Mouse (Mus musculus): ENCODE measurements around the gene Lrp10. TPM values are rescaled to one million over a fixed set of nuclear protein-coding genes. Genes with fewer than 3 reads are reported as not detected.

The Lrp10 gene
- polyA plus RNA-seq, 1 experiment = 168 TPM

DNA sequence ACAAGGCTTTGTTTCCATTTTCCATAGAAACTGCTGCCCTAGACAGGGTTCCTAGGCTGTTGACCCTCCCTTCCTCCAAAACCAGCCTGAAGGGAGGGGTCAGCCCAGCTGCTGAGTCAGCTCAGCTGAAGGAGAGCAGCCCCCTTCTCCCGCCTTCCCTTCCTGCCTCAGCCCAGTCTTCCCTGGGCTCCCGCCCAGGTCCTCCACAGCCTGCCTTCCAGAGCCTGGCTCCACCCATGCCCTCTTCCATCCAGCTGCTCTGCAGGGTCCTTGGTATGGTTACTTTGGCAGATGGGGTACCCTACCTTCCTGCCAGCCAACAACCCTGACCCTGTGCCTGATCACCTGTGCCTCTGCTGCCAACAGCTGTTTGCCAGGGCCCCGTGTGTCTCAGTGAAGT is 20.7 kb upstream of the Lrp10 start:
- H3K27ac ChIP-seq (ENCODE audit: insufficient read depth, low read depth, low read length) = no peak overlapping the region
- H3K4me1 ChIP-seq (ENCODE audit: control insufficient read depth, insufficient read depth, low read length) = no peaks in the 10 kb centered on the region
- no peaks in the 10 kb centered on the region for H3K27me3 ChIP-seq (replicated peaks; ENCODE audit: control insufficient read depth, insufficient read depth, low read length)
- peak; percentile 40 for DNase-seq
- no peak for TF ChIP-seq POLR2A (IDR thresholded peaks at IDR 0.05; ENCODE audit: low read depth, low read length)
- no peak for TF ChIP-seq CTCF (conservative IDR thresholded peaks at IDR 0.05; ENCODE audit: insufficient read depth, insufficient read length, low read depth, low read length)
- 63% methylated on average over 3 of the region's 3 CpGs for WGBS
- no peak overlapping the region for H3K4me3 ChIP-seq (ENCODE audit: insufficient read depth, low read depth, low read length)
- H3K36me3 ChIP-seq (ENCODE audit: control insufficient read depth, insufficient read depth, low read length) = no peaks in the 10 kb centered on the region

GRCm38 (mm10) chr14:54443712-54444618 is 20.0 kb upstream of the Lrp10 start:
- WGBS = 66% methylated on average over 15 of the region's 15 CpGs
- no peaks in the 10 kb centered on the region for H3K4me1 ChIP-seq (ENCODE audit: control insufficient read depth, insufficient read depth, low read length)
- H3K27me3 ChIP-seq (replicated peaks; ENCODE audit: control insufficient read depth, insufficient read depth, low read length) = no peaks in the 10 kb centered on the region
- no peak overlapping the region for H3K4me3 ChIP-seq (ENCODE audit: insufficient read depth, low read depth, low read length)
- no peak overlapping the region for H3K27ac ChIP-seq (ENCODE audit: insufficient read depth, low read depth, low read length)
- peak; percentile 59 for DNase-seq
- H3K36me3 ChIP-seq (ENCODE audit: control insufficient read depth, insufficient read depth, low read length) = no peaks in the 10 kb centered on the region
- TF ChIP-seq CTCF (conservative IDR thresholded peaks at IDR 0.05; ENCODE audit: insufficient read depth, insufficient read length, low read depth, low read length) (no peak), POLR2A (IDR thresholded peaks at IDR 0.05; ENCODE audit: low read depth, low read length) (no peak)

DNA sequence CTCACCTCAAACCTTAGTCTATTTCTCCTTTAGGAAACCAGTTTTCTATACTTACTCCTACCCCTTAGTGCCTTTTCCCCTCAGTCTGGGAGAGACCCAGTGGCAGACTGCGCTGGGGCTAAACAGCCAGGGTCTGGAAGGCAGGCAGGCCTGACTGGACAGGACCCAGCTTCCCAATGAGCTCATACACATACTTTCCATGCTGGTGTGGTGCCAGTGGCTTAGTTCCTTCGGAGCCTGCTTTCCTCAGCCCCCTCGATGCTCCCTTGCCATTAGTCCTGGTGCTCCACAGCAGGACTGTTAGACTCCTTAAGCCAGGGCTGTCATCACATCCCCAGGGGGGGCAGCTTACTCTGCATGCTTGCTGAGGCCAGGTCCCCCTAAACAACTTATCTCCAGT is 18.5 kb upstream of the Lrp10 start:
- TF ChIP-seq POLR2A (IDR thresholded peaks at IDR 0.05; ENCODE audit: low read depth, low read length) (no peak), CTCF (conservative IDR thresholded peaks at IDR 0.05; ENCODE audit: insufficient read depth, insufficient read length, low read depth, low read length) (no peak)
- DNase-seq = no peak
- no peaks in the 10 kb centered on the region for H3K36me3 ChIP-seq (ENCODE audit: control insufficient read depth, insufficient read depth, low read length)
- WGBS = 75% methylated on average over 3 of the region's 3 CpGs
- H3K4me3 ChIP-seq (ENCODE audit: insufficient read depth, low read depth, low read length) = no peak overlapping the region
- no peak overlapping the region for H3K27ac ChIP-seq (ENCODE audit: insufficient read depth, low read depth, low read length)
- H3K4me1 ChIP-seq (ENCODE audit: control insufficient read depth, insufficient read depth, low read length) = no peaks in the 10 kb centered on the region
- no peaks in the 10 kb centered on the region for H3K27me3 ChIP-seq (replicated peaks; ENCODE audit: control insufficient read depth, insufficient read depth, low read length)

- Histone ChIP-seq H3K4me1 (ENCODE audit: control insufficient read depth, insufficient read depth, low read length) (no peaks in the 10 kb centered on the region), H3K27ac (ENCODE audit: insufficient read depth, low read depth, low read length) (no peak overlapping the region), H3K36me3 (ENCODE audit: control insufficient read depth, insufficient read depth, low read length) (no peaks in the 10 kb centered on the region), H3K27me3 (replicated peaks; ENCODE audit: control insufficient read depth, insufficient read depth, low read length) (no peaks in the 10 kb centered on the region), H3K4me3 (ENCODE audit: insufficient read depth, low read depth, low read length) (no peak overlapping the region)
- no peak for DNase-seq
- no peak for TF ChIP-seq POLR2A (IDR thresholded peaks at IDR 0.05; ENCODE audit: low read depth, low read length)
- no peak for TF ChIP-seq CTCF (conservative IDR thresholded peaks at IDR 0.05; ENCODE audit: insufficient read depth, insufficient read length, low read depth, low read length)
- 92% methylated on average over 9 of the region's 9 CpGs for WGBS
Observed at GRCm38 (mm10) chr14:54453566-54453965, 10.4 kb upstream of the Lrp10 start.

DNA sequence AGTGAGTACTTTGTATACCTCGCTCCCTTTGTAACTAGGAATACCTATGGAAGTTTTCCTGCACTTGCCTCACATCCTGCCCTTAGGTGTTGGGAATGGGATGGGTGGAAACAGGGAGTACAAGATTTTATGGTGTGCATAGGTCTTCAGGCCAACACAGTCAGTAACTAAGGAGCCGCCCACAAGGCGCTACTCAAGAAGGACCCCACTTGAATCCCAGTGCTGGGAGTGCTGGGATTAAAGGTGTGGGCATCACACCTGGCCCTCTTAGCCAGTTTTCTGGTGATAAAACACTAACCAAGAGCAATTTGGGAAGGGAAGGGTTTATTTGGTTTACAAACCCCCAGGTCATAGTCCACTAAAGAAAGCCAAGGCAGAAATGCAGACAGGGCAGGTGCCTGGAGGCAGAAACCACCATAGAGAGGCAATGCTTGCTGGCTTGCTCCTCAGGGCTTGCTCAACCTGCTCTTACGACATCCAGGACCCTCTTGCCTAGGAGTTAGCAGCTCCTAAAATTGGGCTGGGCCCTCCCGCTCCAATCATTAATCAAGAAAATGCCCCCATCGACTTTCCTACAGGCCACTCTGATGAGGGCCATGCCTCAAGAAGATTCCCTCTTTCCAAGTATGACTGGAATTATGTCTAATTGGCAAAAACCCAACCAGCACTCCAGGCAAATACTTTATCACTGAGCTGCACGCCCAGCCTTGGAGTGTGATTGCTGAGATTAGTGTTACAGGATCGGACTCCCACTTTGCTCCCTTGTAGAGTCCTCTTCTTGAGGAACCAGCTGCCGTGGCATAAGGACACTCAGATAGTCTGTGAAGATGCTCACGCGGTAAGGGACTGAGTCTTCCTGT is 9.0 kb upstream of the Lrp10 start:
- no peak for TF ChIP-seq CTCF (conservative IDR thresholded peaks at IDR 0.05; ENCODE audit: insufficient read depth, insufficient read length, low read depth, low read length)
- no peak for TF ChIP-seq POLR2A (IDR thresholded peaks at IDR 0.05; ENCODE audit: low read depth, low read length)
- H3K27ac ChIP-seq (ENCODE audit: insufficient read depth, low read depth, low read length) = no peak overlapping the region
- no peak overlapping the region for H3K4me3 ChIP-seq (ENCODE audit: insufficient read depth, low read depth, low read length)
- no peaks in the 10 kb centered on the region for H3K4me1 ChIP-seq (ENCODE audit: control insufficient read depth, insufficient read depth, low read length)
- WGBS = 70% methylated on average over 11 of the region's 11 CpGs
- H3K27me3 ChIP-seq (replicated peaks; ENCODE audit: control insufficient read depth, insufficient read depth, low read length) = no peaks in the 10 kb centered on the region
- no peak for DNase-seq
- no peaks in the 10 kb centered on the region for H3K36me3 ChIP-seq (ENCODE audit: control insufficient read depth, insufficient read depth, low read length)

GRCm38 (mm10) chr14:54457907-54458569 is 5.9 kb upstream of the Lrp10 start:
- WGBS = 68% methylated on average over 14 of the region's 14 CpGs
- no peaks in the 10 kb centered on the region for H3K4me1 ChIP-seq (ENCODE audit: control insufficient read depth, insufficient read depth, low read length)
- no peak overlapping the region for H3K27ac ChIP-seq (ENCODE audit: insufficient read depth, low read depth, low read length)
- no peaks in the 10 kb centered on the region for H3K36me3 ChIP-seq (ENCODE audit: control insufficient read depth, insufficient read depth, low read length)
- no peaks in the 10 kb centered on the region for H3K27me3 ChIP-seq (replicated peaks; ENCODE audit: control insufficient read depth, insufficient read depth, low read length)
- no peak for TF ChIP-seq CTCF (conservative IDR thresholded peaks at IDR 0.05; ENCODE audit: insufficient read depth, insufficient read length, low read depth, low read length)
- no peak for TF ChIP-seq POLR2A (IDR thresholded peaks at IDR 0.05; ENCODE audit: low read depth, low read length)
- peak; percentile 33 for DNase-seq
- no peak overlapping the region for H3K4me3 ChIP-seq (ENCODE audit: insufficient read depth, low read depth, low read length)

Measured in kidney, adult 2 months (tissue).